Mouse (Mus musculus) hindbrain, embryonic 14.5 days (tissue): Measurements from ENCODE around the gene Gxylt2. TPM values are rescaled to one million over a fixed set of nuclear protein-coding genes. Genes with fewer than 3 reads are reported as not detected.

Experiments
- ATAC-seq: fragments of 200-750 bp; cut with Nextera tagmentation; 2 replicates; pipeline ENCODE4 v1.8.0; 2017; ENCODE audit warnings: moderate number of reproducible peaks, mild to moderate bottlenecking, moderate TSS enrichment, moderate library complexity; ENCODE audit not compliant: low FRiP score
- DNase-seq: peaks from one replicate; pipeline ENCODE4 v3.0.0-alpha.2; 2015; ENCODE audit warnings: low spot score
- H3K27ac ChIP-seq: fragments of 300-500 bp; sonication (generic); 2 replicates; pipeline ENCODE4 v1.5.1; 2014; ENCODE audit warnings: mild to moderate bottlenecking, moderate library complexity
- H3K27me3 ChIP-seq: fragments of 300-500 bp; sonication (generic); 2 replicates; pipeline ENCODE4 v1.6.1; 2014; ENCODE audit warnings: mild to moderate bottlenecking, low read length, mixed read lengths; ENCODE audit not compliant: control insufficient read depth, insufficient read depth
- H3K36me3 ChIP-seq: fragments of 300-500 bp; sonication (generic); replicated peaks from 2 replicates; pipeline ENCODE4 v1.6.1; 2014; ENCODE audit not compliant: control insufficient read depth, insufficient read depth
- H3K4me1 ChIP-seq: fragments of 300-500 bp; sonication (generic); replicated peaks from 2 replicates; pipeline ENCODE4 v1.6.1; 2014; ENCODE audit warnings: antibody characterized with exemption, low read length, mixed read lengths; ENCODE audit not compliant: control insufficient read depth, insufficient read depth
- H3K4me2 ChIP-seq: fragments of 300-500 bp; sonication (generic); replicated peaks from 2 replicates; pipeline ENCODE4 v1.6.1; 2014; ENCODE audit warnings: mild to moderate bottlenecking, moderate library complexity
- H3K4me3 ChIP-seq: fragments of 300-500 bp; sonication (generic); replicated peaks from 2 replicates; pipeline ENCODE4 v1.5.1; 2014; ENCODE audit warnings: mild to moderate bottlenecking, low read length
- H3K9ac ChIP-seq: fragments of 300-500 bp; sonication (generic); 2 replicates; pipeline ENCODE4 v1.6.1; 2014
- H3K9me3 ChIP-seq: fragments of 300-500 bp; sonication (generic); 2 replicates; pipeline ENCODE4 v1.6.1; 2016; ENCODE audit warnings: low read length; ENCODE audit not compliant: control insufficient read depth
- WGBS: fragments of 180-500 bp; shearing (Covaris S2); extraction: QIAGEN DNeasy Blood & Tissue Kit; methylation state at CpG from one replicate; pipeline ENCODE4 v1.1.7; 2014; 5-methylcytosine and 5-hydroxymethylcytosine counted together
- polyA plus RNA-seq: library from polyadenylated mRNA; unstranded; fragments of >200 nt; fragmentation: Nextera tagmentation; extraction: Ambion mirVana; gene quantifications from 2 replicates; pipeline ENCODE4 v1.2.1, GENCODE M21; 2014

The Gxylt2 gene
- polyA plus RNA-seq, 1 experiment from 2014 or later = 2.3 TPM

DNA sequence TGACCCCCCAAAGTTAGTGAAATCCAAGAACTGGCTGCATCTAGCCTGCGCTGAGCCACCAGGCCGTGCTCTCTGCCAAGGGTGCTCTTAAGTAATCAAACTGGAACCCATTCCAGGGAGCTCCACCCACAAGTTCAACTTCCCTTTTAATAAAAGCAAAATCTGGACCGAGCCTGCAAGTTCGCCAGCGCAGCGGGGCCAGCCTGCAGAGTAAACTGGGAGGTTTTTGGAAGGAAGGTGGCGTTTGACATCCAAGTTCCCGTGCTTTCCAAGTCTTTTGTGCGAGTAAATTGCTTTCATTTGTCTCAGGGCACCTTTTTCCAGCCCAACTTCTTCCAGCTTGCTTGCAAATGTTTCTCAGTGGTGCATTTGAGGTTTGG, 27.5 kb downstream of the Gxylt2 start:
- H3K27ac ChIP-seq = no peak overlapping the region
- DNase-seq (no peak), ATAC-seq (no peak)
- no peaks in the 10 kb centered on the region for H3K4me1 ChIP-seq
- H3K4me2 ChIP-seq = no peak overlapping the region
- H3K27me3 ChIP-seq = no peaks in the 10 kb centered on the region
- no peak overlapping the region for H3K4me3 ChIP-seq
- no peak overlapping the region for H3K9ac ChIP-seq
- no peaks in the 10 kb centered on the region for H3K36me3 ChIP-seq
- no peaks in the 10 kb centered on the region for H3K9me3 ChIP-seq
- 69% methylated on average over 9 of the region's 9 CpGs for WGBS

GRCm38 (mm10) chr6:100732376-100733021, 28.0 kb downstream of the Gxylt2 start:
- no peak overlapping the region for H3K27ac ChIP-seq
- WGBS = 60% methylated on average over 12 of the region's 12 CpGs
- DNase-seq = no peak
- no peaks in the 10 kb centered on the region for H3K4me1 ChIP-seq
- H3K27me3 ChIP-seq = no peaks in the 10 kb centered on the region
- H3K9me3 ChIP-seq = no peaks in the 10 kb centered on the region
- H3K36me3 ChIP-seq = no peaks in the 10 kb centered on the region
- H3K9ac ChIP-seq = no peak overlapping the region
- H3K4me2 ChIP-seq = no peak overlapping the region
- H3K4me3 ChIP-seq = no peak overlapping the region
- ATAC-seq = no peak

GRCm38 (mm10) chr6:100733218-100733617, 28.7 kb downstream of the Gxylt2 start:
- Histone ChIP-seq H3K4me1 (no peaks in the 10 kb centered on the region), H3K9ac (no peak overlapping the region), H3K36me3 (no peaks in the 10 kb centered on the region), H3K27ac (no peak overlapping the region), H3K9me3 (no peaks in the 10 kb centered on the region), H3K4me3 (no peak overlapping the region), H3K27me3 (no peaks in the 10 kb centered on the region), H3K4me2 (no peak overlapping the region)
- ATAC-seq = no peak
- 97% methylated on average over 10 of the region's 10 CpGs for WGBS
- no peak for DNase-seq

- H3K9me3 ChIP-seq = no peaks in the 10 kb centered on the region
- no peaks in the 10 kb centered on the region for H3K4me1 ChIP-seq
- H3K4me3 ChIP-seq = no peak overlapping the region
- no peaks in the 10 kb centered on the region for H3K36me3 ChIP-seq
- H3K27ac ChIP-seq = no peak overlapping the region
- H3K9ac ChIP-seq = no peak overlapping the region
- H3K4me2 ChIP-seq = no peak overlapping the region
- H3K27me3 ChIP-seq = no peaks in the 10 kb centered on the region
- WGBS = 91% methylated on average over 6 of the region's 6 CpGs
- ATAC-seq (no peak), DNase-seq (no peak)
Observed at GRCm38 (mm10) chr6:100734321-100734720, 29.8 kb downstream of the Gxylt2 start.

- H3K9ac ChIP-seq = no peak overlapping the region
- ATAC-seq (no peak), DNase-seq (no peak)
- no peaks in the 10 kb centered on the region for H3K36me3 ChIP-seq
- no peaks in the 10 kb centered on the region for H3K4me1 ChIP-seq
- H3K27ac ChIP-seq = no peak overlapping the region
- H3K4me3 ChIP-seq = no peak overlapping the region
- no peaks in the 10 kb centered on the region for H3K9me3 ChIP-seq
- 80% methylated on average over 4 of the region's 4 CpGs for WGBS
- no peak overlapping the region for H3K4me2 ChIP-seq
- no peaks in the 10 kb centered on the region for H3K27me3 ChIP-seq
Observed at GRCm38 (mm10) chr6:100758431-100759208, 54.1 kb downstream of the Gxylt2 start.

GRCm38 (mm10) chr6:100767756-100768155, 63.2 kb downstream of the Gxylt2 start:
- Histone ChIP-seq H3K4me3 (no peak overlapping the region), H3K9me3 (no peaks in the 10 kb centered on the region), H3K4me1 (no peaks in the 10 kb centered on the region), H3K36me3 (no peaks in the 10 kb centered on the region), H3K9ac (no peak overlapping the region), H3K27me3 (no peaks in the 10 kb centered on the region), H3K27ac (no peak overlapping the region), H3K4me2 (no peak overlapping the region)
- ATAC-seq (no peak), DNase-seq (no peak)
- WGBS = 87% methylated on average over 4 of the region's 4 CpGs

GRCm38 (mm10) chr6:100775923-100776505, 71.5 kb downstream of the Gxylt2 start:
- DNase-seq (no peak), ATAC-seq (no peak)
- Histone ChIP-seq H3K4me1 (peaks cover 6% of the 10 kb centered on the region), H3K27me3 (no peaks in the 10 kb centered on the region), H3K27ac (no peak overlapping the region), H3K4me2 (no peak overlapping the region), H3K36me3 (no peaks in the 10 kb centered on the region), H3K4me3 (no peak overlapping the region), H3K9ac (no peak overlapping the region), H3K9me3 (no peaks in the 10 kb centered on the region)
- 70% methylated on average over 15 of the region's 15 CpGs for WGBS

DNA sequence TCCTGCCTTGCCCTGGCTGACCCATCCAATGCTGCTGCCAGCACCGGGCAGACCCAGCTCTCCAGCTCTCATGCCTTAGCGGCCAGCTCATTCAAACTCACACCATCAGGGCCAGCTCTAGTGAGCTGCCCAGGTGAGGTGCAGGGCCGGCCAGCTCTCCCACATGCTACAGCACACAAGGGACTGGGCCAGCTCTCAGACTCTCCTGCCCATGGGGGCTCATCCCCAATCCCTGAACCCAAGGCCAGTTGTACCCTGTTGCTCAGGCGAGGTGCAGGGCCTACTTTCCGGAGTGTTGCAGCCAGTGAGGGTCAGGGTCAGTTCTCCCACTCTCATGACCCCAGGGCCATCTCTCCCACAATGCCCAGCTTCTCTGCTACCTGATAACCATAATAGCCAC, 74.1 kb downstream of the Gxylt2 start:
- 90% methylated on average over 5 of the region's 5 CpGs for WGBS
- Histone ChIP-seq H3K9me3 (no peaks in the 10 kb centered on the region), H3K4me1 (peaks cover 6% of the 10 kb centered on the region), H3K4me2 (no peak overlapping the region), H3K9ac (no peak overlapping the region), H3K27ac (no peak overlapping the region), H3K4me3 (no peak overlapping the region), H3K36me3 (no peaks in the 10 kb centered on the region), H3K27me3 (no peaks in the 10 kb centered on the region)
- ATAC-seq (no peak), DNase-seq (no peak)

GRCm38 (mm10) chr6:100780421-100780820, 75.9 kb downstream of the Gxylt2 start:
- Histone ChIP-seq H3K36me3 (no peaks in the 10 kb centered on the region), H3K9me3 (no peaks in the 10 kb centered on the region), H3K27ac (no peak overlapping the region), H3K27me3 (no peaks in the 10 kb centered on the region), H3K9ac (no peak overlapping the region), H3K4me2 (no peak overlapping the region), H3K4me3 (no peak overlapping the region), H3K4me1 (peaks cover 6% of the 10 kb centered on the region)
- WGBS = 28% methylated on average over 4 of the region's 4 CpGs
- no peak for ATAC-seq
- DNase-seq = no peak
